Mouse (Mus musculus) myocyte (in vitro differentiated cells): ENCODE measurements around the gene Axin2. TPM values are rescaled to one million over a fixed set of nuclear protein-coding genes. Genes with fewer than 3 reads are reported as not detected.

ENCODE experiments used
- H3K27me3 ChIP-seq: one replicate; pipeline ENCODE4 v1.6.1; 2011; ENCODE audit not compliant: control insufficient read depth, insufficient read depth, insufficient read length
- H3K36me3 ChIP-seq: one replicate; pipeline ENCODE4 v1.6.1; 2011; ENCODE audit not compliant: control insufficient read depth, insufficient read depth
- H3K4me2 ChIP-seq: one replicate; pipeline ENCODE4 v1.6.1; 2011; ENCODE audit warnings: low read depth, control low read depth
- H3K4me3 ChIP-seq: one replicate; pipeline ENCODE4 v1.5.1; 2011; ENCODE audit warnings: mild to moderate bottlenecking, control low read depth, moderate library complexity
- H3K79me2 ChIP-seq: one replicate; pipeline ENCODE4 v1.6.1; 2011; ENCODE audit not compliant: control insufficient read depth, insufficient read depth
- H3ac ChIP-seq: one replicate; pipeline ENCODE4 v1.6.1; 2011; ENCODE audit not compliant: control insufficient read depth, insufficient read length
- CEBPB ChIP-seq: IDR thresholded peaks from 2 replicates; pipeline ENCODE4 v1.6.1; 2011; ENCODE audit warnings: mild to moderate bottlenecking, moderate library complexity; ENCODE audit not compliant: poor library complexity, insufficient read depth, severe bottlenecking
- E2F4 ChIP-seq: IDR thresholded peaks from one replicate; pipeline ENCODE4 v1.6.1; 2011; ENCODE audit warnings: mild to moderate bottlenecking, control low read depth, moderate library complexity; ENCODE audit not compliant: insufficient read depth
- MAX ChIP-seq: IDR thresholded peaks from one replicate; pipeline ENCODE4 v1.6.1; 2011; ENCODE audit warnings: low read depth, mild to moderate bottlenecking, control low read depth
- MYOD1 ChIP-seq, 3 experiments: IDR thresholded peaks; one replicate each; pipeline ENCODE4 v1.6.1; 2011; ENCODE audit warnings: control low read depth in 2 of 3, low read depth in 2 of 3, mild to moderate bottlenecking in 2 of 3, moderate library complexity in 1 of 3; ENCODE audit not compliant: insufficient read length in 2 of 3, control insufficient read depth in 1 of 3
- MYOG ChIP-seq, 3 experiments: IDR thresholded peaks; one replicate each; pipeline ENCODE4 v1.6.1; 2011; ENCODE audit warnings: control low read depth in 2 of 3, low read depth in 2 of 3, mild to moderate bottlenecking in 2 of 3; ENCODE audit not compliant: insufficient read length in 2 of 3, control insufficient read depth in 1 of 3, insufficient read depth in 1 of 3
- POLR2A ChIP-seq: IDR thresholded peaks from one replicate; pipeline ENCODE4 v1.6.1; 2011; ENCODE audit warnings: low read depth, mild to moderate bottlenecking, control low read depth, moderate library complexity; ENCODE audit not compliant: insufficient read length
- POLR2AphosphoS2 ChIP-seq: IDR thresholded peaks from one replicate; pipeline ENCODE4 v1.6.1; 2011; ENCODE audit warnings: low read depth, control low read depth; ENCODE audit not compliant: insufficient read length
- REST ChIP-seq: IDR thresholded peaks from one replicate; pipeline ENCODE4 v1.6.1; 2011; ENCODE audit warnings: mild to moderate bottlenecking, control low read depth, moderate library complexity; ENCODE audit not compliant: insufficient read depth, insufficient read length
- SRF ChIP-seq: IDR thresholded peaks from one replicate; pipeline ENCODE4 v1.6.1; 2011; ENCODE audit warnings: low read depth; ENCODE audit not compliant: control insufficient read depth, insufficient read length
- TCF12 ChIP-seq: IDR thresholded peaks from one replicate; pipeline ENCODE4 v1.6.1; 2011; ENCODE audit warnings: mild to moderate bottlenecking, control low read depth; ENCODE audit not compliant: poor library complexity, insufficient read depth, severe bottlenecking
- TCF3 ChIP-seq: IDR thresholded peaks from one replicate; pipeline ENCODE4 v1.6.1; 2011; ENCODE audit warnings: low read depth, control low read depth; ENCODE audit not compliant: insufficient read length
- USF1 ChIP-seq: IDR thresholded peaks from one replicate; pipeline ENCODE4 v1.6.1; 2011; ENCODE audit warnings: low read depth, mild to moderate bottlenecking, control low read depth, moderate library complexity
- polyA plus RNA-seq: library from polyadenylated mRNA; unstranded; fragments of >200 nt; fragmentation: generic; extraction: Trizol; gene quantifications from one replicate; pipeline ENCODE4 v1.2.1, GENCODE M21; 2012; ENCODE audit warnings: missing spikeins

The Axin2 gene
- polyA plus RNA-seq, 1 experiment = 1.7 TPM

GRCm38 (mm10) chr11:108880546-108880945 lies 39.6 kb upstream of the Axin2 start:
- TF ChIP-seq TCF12 (no peak), POLR2A (no peak), CEBPB (no peak), SRF (no peak), REST (no peak)
- H3K79me2 ChIP-seq = no peaks in the 10 kb centered on the region
- no peak overlapping the region for H3ac ChIP-seq
- H3K4me2 ChIP-seq = no peak overlapping the region
- no peaks in the 10 kb centered on the region for H3K36me3 ChIP-seq
- H3K4me3 ChIP-seq = no peak overlapping the region
- no peaks in the 10 kb centered on the region for H3K27me3 ChIP-seq

DNA sequence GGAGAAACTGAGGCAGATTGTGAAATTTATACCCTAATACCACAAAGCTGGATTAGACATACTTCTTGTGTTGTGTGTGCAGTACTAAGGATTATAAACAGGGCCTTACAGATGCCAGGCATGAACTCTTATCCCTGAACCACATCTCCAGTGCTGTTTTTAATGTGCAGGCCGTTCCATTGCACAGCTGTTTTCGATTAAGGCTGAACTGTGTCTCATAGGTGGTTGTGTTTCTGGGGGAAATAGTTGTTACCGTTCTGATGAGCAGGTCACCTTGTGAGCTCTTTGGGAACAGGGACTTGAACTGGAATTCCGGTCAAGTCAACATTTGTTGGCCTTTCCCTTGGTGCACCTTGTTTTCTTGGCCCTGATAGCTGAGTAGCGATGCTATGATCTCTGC lies 38.5 kb upstream of the Axin2 start:
- Histone ChIP-seq H3K4me2 (no peak overlapping the region), H3K4me3 (no peak overlapping the region), H3K27me3 (no peaks in the 10 kb centered on the region), H3ac (no peak overlapping the region), H3K36me3 (no peaks in the 10 kb centered on the region), H3K79me2 (no peaks in the 10 kb centered on the region)
- no peak for TF ChIP-seq USF1
- TF ChIP-seq E2F4 = no peak

- Histone ChIP-seq H3K36me3 (no peaks in the 10 kb centered on the region), H3K27me3 (no peaks in the 10 kb centered on the region), H3K79me2 (no peaks in the 10 kb centered on the region), H3K4me2 (no peak overlapping the region), H3K4me3 (no peak overlapping the region), H3ac (no peak overlapping the region)
- TF ChIP-seq POLR2A (no peak), POLR2AphosphoS2 (no peak), CEBPB (no peak), E2F4 (no peak), SRF (no peak)
These were observed 34.8 kb upstream of the Axin2 start for GRCm38 (mm10) chr11:108885276-108885896.

- Histone ChIP-seq H3K36me3 (no peaks in the 10 kb centered on the region), H3K79me2 (no peaks in the 10 kb centered on the region), H3K4me2 (no peak overlapping the region), H3K4me3 (no peak overlapping the region), H3ac (no peak overlapping the region), H3K27me3 (no peaks in the 10 kb centered on the region)
- no peak for TF ChIP-seq MYOD1 (IDR thresholded peaks at IDR 0.05; ENCODE audit: control insufficient read depth in 1 of 3, insufficient read length in 2 of 3, low read depth in 2 of 3)
- no peak for TF ChIP-seq POLR2AphosphoS2
- no peak for TF ChIP-seq CEBPB
- TF ChIP-seq SRF = no peak
- TF ChIP-seq TCF12 = no peak
- TF ChIP-seq USF1 = no peak
- TF ChIP-seq MYOG (IDR thresholded peaks at IDR 0.05; ENCODE audit: control insufficient read depth in 1 of 3, insufficient read depth in 1 of 3, insufficient read length in 2 of 3, low read depth in 2 of 3) = no peak
- no peak for TF ChIP-seq MAX
- no peak for TF ChIP-seq TCF3
- TF ChIP-seq E2F4 = no peak
- TF ChIP-seq POLR2A = no peak
- no peak for TF ChIP-seq REST
These were observed 34.1 kb upstream of the Axin2 start for GRCm38 (mm10) chr11:108886060-108886459.

- Histone ChIP-seq H3K79me2 (no peaks in the 10 kb centered on the region), H3ac (no peak overlapping the region), H3K36me3 (no peaks in the 10 kb centered on the region), H3K4me2 (no peak overlapping the region), H3K27me3 (no peaks in the 10 kb centered on the region), H3K4me3 (no peak overlapping the region)
- TF ChIP-seq SRF = no peak
- TF ChIP-seq MYOD1 (IDR thresholded peaks at IDR 0.05; ENCODE audit: control insufficient read depth in 1 of 3, insufficient read length in 2 of 3, low read depth in 2 of 3) = no peak
- TF ChIP-seq USF1 = no peak
- TF ChIP-seq E2F4 = no peak
- no peak for TF ChIP-seq CEBPB
- TF ChIP-seq TCF3 = no peak
- no peak for TF ChIP-seq POLR2A
- TF ChIP-seq TCF12 = no peak
- TF ChIP-seq REST = no peak
- no peak for TF ChIP-seq POLR2AphosphoS2
- TF ChIP-seq MYOG (IDR thresholded peaks at IDR 0.05; ENCODE audit: control insufficient read depth in 1 of 3, insufficient read depth in 1 of 3, insufficient read length in 2 of 3, low read depth in 2 of 3) = no peak
- no peak for TF ChIP-seq MAX
These were observed 31.0 kb upstream of the Axin2 start for GRCm38 (mm10) chr11:108889121-108889520.
